Mouse (Mus musculus) liver, embryonic 16.5 days (tissue): ENCODE measurements around the gene Chrm1. TPM values are rescaled to one million over a fixed set of nuclear protein-coding genes. Genes with fewer than 3 reads are reported as not detected.
A peak's percentile ranks its signal among the peaks of the same experiment; 100 is the strongest.

ENCODE experiments used
- ATAC-seq: fragments of 200-750 bp; cut with Nextera tagmentation; 2 replicates; pipeline ENCODE4 v1.8.0; 2017; ENCODE audit warnings: low read depth, mild to moderate bottlenecking, moderate number of reproducible peaks, moderate library complexity
- H3K27ac ChIP-seq: fragments of 300-500 bp; sonication (generic); 2 replicates; pipeline ENCODE4 v1.5.1; 2014; ENCODE audit warnings: mild to moderate bottlenecking, low read length
- H3K27me3 ChIP-seq: fragments of 300-500 bp; sonication (generic); 2 replicates; pipeline ENCODE4 v1.6.1; 2014; ENCODE audit warnings: low read depth, low read length, mixed read lengths; ENCODE audit not compliant: control insufficient read depth, insufficient read depth
- H3K36me3 ChIP-seq: fragments of 300-500 bp; sonication (generic); 2 replicates; pipeline ENCODE4 v1.6.1; 2014; ENCODE audit warnings: mild to moderate bottlenecking; ENCODE audit not compliant: control insufficient read depth, insufficient read depth
- H3K4me1 ChIP-seq: fragments of 300-500 bp; sonication (generic); 2 replicates; pipeline ENCODE4 v1.6.1; 2014; ENCODE audit warnings: low read depth, low read length, mixed read lengths; ENCODE audit not compliant: control insufficient read depth
- H3K4me2 ChIP-seq: fragments of 300-500 bp; sonication (generic); 2 replicates; pipeline ENCODE4 v1.6.1; 2014; ENCODE audit warnings: low read depth, low read length, mixed read lengths
- H3K4me3 ChIP-seq: fragments of 300-500 bp; sonication (generic); 2 replicates; pipeline ENCODE4 v1.5.1; 2014; ENCODE audit warnings: low read depth, mild to moderate bottlenecking, low read length
- H3K9ac ChIP-seq: fragments of 300-500 bp; sonication (generic); 2 replicates; pipeline ENCODE4 v1.6.1; 2014; ENCODE audit warnings: low read depth, low read length
- H3K9me3 ChIP-seq: fragments of 300-500 bp; sonication (generic); replicated peaks from 2 replicates; pipeline ENCODE4 v1.6.1; 2016; ENCODE audit warnings: low read length; ENCODE audit not compliant: control insufficient read depth
- WGBS: fragments of 180-500 bp; shearing (Covaris S2); extraction: QIAGEN DNeasy Blood & Tissue Kit; methylation state at CpG from one replicate; pipeline ENCODE4 v1.1.7; 2014; ENCODE audit not compliant: insufficient replicate concordance; 5-methylcytosine and 5-hydroxymethylcytosine counted together
- polyA plus RNA-seq: library from polyadenylated mRNA; unstranded; fragments of >200 nt; fragmentation: Nextera tagmentation; extraction: Ambion mirVana; gene quantifications from 2 replicates; pipeline ENCODE4 v1.2.1, GENCODE M21; 2015

Gene Chrm1
- polyA plus RNA-seq, 1 experiment from 2014 or later = not detected

DNA sequence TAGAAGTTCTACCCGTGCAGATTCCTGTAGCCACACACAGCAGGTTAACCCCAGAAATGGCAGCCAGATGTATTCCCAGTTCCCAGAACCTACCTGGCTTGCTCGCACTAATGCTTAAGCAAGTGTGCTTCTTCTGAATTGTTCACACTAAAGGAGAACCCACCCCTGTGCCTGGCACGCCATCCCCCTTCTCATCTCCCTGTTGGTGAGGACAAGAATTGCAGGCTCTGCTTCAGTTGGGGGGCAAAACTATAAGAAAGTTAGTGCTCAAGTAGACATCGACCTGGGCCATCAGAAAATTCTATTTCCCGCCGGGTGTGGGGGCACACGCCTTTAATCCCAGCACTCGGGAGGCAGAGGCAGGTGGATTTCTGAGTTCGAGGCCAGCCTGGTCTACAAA lies 36.1 kb downstream of the Chrm1 start:
- Histone ChIP-seq H3K36me3 (no peaks in the 10 kb centered on the region), H3K9ac (no peak overlapping the region), H3K4me2 (no peak overlapping the region), H3K27ac (no peak overlapping the region), H3K9me3 (no peaks in the 10 kb centered on the region), H3K4me1 (peaks cover 11% of the 10 kb centered on the region), H3K27me3 (no peaks in the 10 kb centered on the region), H3K4me3 (no peak overlapping the region)
- 56% methylated on average over 9 of the region's 9 CpGs for WGBS
- no peak for ATAC-seq

DNA sequence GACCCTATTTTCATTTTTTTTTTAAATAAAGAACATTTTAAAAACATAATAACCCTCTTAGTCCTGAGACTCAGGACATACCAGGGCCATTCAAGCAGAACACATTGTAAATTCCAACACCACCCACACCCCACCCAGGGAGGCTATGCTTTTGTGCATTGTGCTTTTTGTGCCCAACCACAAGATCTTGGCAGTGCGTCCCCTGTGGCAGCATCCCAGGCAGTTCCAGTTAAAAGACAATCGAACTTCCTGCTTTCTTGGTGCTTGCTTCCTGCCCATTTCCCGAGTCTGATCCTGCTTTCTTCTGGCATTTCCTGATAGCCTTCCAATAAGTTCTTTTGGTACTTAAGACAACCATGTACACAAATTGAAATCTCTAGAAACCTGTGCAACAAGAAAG lies 38.9 kb downstream of the Chrm1 start:
- no peak for ATAC-seq
- WGBS = 32% methylated on average over 3 of the region's 3 CpGs

DNA sequence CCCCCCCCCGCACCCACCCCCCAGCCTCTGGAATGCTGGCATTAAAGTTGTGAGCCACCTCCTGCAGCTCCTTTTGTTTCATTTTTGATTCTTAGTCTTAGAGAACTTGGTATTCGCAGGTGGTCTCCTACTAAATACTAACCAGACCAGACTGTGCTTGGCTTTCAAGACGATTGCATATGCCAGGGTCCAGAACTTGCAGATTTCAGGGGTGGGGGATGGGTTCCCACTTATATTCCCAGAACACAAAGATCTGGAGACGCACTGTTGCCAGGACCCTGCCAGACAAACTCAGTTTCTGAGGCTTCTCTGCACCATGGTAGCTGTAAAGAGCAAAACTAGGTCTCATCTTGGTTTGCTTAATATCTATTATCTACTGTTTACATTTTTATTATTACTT lies 40.0 kb downstream of the Chrm1 start:
- Histone ChIP-seq H3K9ac (no peak overlapping the region), H3K4me2 (no peak overlapping the region), H3K4me1 (peaks cover 16% of the 10 kb centered on the region), H3K36me3 (peaks cover 22% of the 10 kb centered on the region), H3K27me3 (no peaks in the 10 kb centered on the region), H3K4me3 (no peak overlapping the region), H3K9me3 (no peaks in the 10 kb centered on the region), H3K27ac (no peak overlapping the region)
- WGBS = 54% methylated on average over 4 of the region's 4 CpGs
- no peak for ATAC-seq

More for the DNA sequence above, 38.9 kb downstream of the Chrm1 start:
- H3K9me3 ChIP-seq = no peaks in the 10 kb centered on the region
- H3K4me3 ChIP-seq = no peak overlapping the region
- no peak overlapping the region for H3K27ac ChIP-seq
- no peak overlapping the region for H3K4me2 ChIP-seq
- H3K27me3 ChIP-seq = no peaks in the 10 kb centered on the region
- H3K36me3 ChIP-seq = peaks cover 11% of the 10 kb centered on the region
- peaks cover 6% of the 10 kb centered on the region for H3K4me1 ChIP-seq
- no peak overlapping the region for H3K9ac ChIP-seq

DNA sequence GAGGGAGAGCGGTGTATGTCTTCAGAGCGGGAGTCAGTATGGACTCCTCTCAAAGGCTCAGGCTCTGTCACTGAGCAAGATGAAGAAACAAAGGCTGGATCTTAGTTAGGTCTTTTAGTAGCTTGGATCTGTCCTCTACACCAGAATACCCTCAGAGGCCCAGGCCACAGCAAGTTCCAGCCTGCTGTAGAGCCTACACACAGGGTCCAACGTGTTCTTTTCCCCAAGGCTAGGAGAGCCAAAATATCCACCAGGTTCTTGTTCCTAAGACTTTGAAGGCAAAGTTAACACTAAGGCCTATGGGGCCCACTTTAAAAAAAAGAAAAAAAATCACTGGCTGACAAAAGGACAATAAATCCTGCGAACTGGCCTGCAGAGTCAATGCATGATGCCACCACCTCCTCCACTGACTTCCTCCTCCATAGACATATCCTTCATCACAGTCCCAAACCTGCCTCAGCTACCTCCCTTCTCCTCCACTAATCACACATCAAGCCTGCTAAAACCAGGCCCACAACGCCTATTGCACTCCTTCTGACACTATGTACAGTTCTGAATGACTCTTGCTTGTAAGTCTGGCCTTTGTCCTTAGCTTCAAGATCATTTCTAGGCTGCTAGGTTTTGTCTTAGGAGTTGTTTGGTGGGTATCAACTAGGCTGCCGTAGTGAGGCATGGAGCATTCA lies 41.6 kb downstream of the Chrm1 start:
- WGBS = 71% methylated on average over 6 of the region's 6 CpGs

DNA sequence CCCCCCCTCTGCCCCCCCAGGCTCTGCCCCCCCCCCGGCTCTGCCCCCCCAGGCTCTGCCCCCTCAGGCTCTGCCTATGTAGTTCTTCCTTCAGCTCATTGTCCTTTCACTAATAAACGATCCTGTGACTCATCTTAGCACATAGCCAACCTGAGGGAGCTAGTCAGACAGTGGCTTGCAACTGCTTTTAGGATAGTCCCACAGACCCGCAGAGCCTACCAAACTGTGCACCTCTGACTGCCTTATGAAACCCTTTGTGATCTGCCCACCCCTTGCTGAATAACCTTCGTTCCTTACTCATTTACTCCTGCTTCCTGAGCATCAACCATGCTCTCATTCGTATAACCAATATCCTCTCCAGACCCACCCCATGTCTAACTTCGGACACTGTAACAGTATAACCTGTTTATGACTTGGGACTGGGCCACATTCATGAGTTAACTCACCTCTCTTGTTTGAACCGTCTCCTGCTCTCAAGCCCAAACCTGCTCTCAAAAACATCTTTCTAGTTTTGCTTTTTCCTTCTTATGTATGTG lies 42.6 kb downstream of the Chrm1 start:
- Histone ChIP-seq H3K4me2 (no peak overlapping the region), H3K9me3 (no peaks in the 10 kb centered on the region), H3K9ac (no peak overlapping the region), H3K4me3 (no peak overlapping the region), H3K4me1 (peaks cover 38% of the 10 kb centered on the region), H3K27me3 (no peaks in the 10 kb centered on the region), H3K36me3 (peaks cover 48% of the 10 kb centered on the region), H3K27ac (0 out of 2 replicates have a peak overlapping the region, but pooled peaks have one; percentile 8)
- ATAC-seq = no peak
- WGBS = 74% methylated on average over 7 of the region's 7 CpGs

More for the DNA sequence above, 41.6 kb downstream of the Chrm1 start:
- ATAC-seq = no peak
- Histone ChIP-seq H3K4me2 (no peak overlapping the region), H3K9ac (no peak overlapping the region), H3K36me3 (peaks cover 38% of the 10 kb centered on the region), H3K4me3 (no peak overlapping the region), H3K27ac (peak overlapping the region; percentile 7; the same call in 1 of the 2 replicates), H3K4me1 (peaks cover 30% of the 10 kb centered on the region), H3K27me3 (no peaks in the 10 kb centered on the region), H3K9me3 (no peaks in the 10 kb centered on the region)

DNA sequence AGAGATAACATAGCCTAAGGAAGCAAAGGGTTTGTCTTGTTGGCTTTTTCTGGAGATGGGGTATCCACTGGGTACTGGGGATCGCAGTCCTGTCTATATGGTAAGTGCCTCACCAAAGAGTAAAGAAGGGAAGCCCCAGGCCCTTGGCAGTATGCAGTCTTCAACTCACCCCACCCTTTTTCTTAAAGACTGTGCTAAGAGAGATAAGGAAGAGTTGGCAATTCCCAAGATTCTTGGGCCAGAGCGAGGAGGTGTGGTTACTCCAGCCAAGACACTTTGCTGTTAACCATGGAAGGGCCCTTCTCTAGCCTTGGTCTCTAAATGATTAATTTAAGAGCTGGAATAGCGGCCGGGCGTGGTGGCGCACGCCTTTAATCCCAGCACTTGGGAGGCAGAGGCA lies 43.3 kb downstream of the Chrm1 start:
- peak; percentile 59 for ATAC-seq
- H3K27me3 ChIP-seq = no peaks in the 10 kb centered on the region
- H3K4me1 ChIP-seq = peaks cover 43% of the 10 kb centered on the region
- no peak overlapping the region for H3K4me3 ChIP-seq
- 0 out of 2 replicates have a peak overlapping the region, but pooled peaks have one; percentile 8 for H3K27ac ChIP-seq
- WGBS = 77% methylated on average over 7 of the region's 7 CpGs
- no peaks in the 10 kb centered on the region for H3K9me3 ChIP-seq
- H3K4me2 ChIP-seq = no peak overlapping the region
- no peak overlapping the region for H3K9ac ChIP-seq
- peaks cover 55% of the 10 kb centered on the region for H3K36me3 ChIP-seq

DNA sequence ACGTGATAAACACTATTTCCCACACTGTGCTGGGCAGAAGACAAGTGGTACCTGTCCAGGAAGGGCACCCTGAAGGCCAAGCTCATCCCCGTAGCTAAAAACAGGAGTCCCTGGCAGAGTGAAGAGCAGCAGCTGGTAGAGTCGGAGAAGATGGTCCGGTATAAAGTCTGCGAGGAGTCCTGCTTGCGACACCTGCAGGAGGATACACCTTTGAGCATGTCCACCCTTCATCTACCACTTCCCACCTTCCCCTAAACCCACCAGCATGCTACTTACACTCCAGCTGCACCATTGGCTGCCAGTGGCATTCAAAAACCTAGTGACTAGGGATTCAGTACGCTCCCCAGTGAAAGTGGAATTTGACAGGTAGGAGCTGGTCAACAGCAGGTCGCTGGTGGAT lies 45.4 kb downstream of the Chrm1 start:
- no peaks in the 10 kb centered on the region for H3K27me3 ChIP-seq
- peaks cover 47% of the 10 kb centered on the region for H3K4me1 ChIP-seq
- H3K4me2 ChIP-seq = no peak overlapping the region
- no peak overlapping the region for H3K9ac ChIP-seq
- H3K36me3 ChIP-seq = peaks cover 62% of the 10 kb centered on the region
- no peak overlapping the region for H3K27ac ChIP-seq
- H3K4me3 ChIP-seq = no peak overlapping the region
- no peak for ATAC-seq
- 88% methylated on average over 8 of the region's 8 CpGs for WGBS
- H3K9me3 ChIP-seq = no peaks in the 10 kb centered on the region

DNA sequence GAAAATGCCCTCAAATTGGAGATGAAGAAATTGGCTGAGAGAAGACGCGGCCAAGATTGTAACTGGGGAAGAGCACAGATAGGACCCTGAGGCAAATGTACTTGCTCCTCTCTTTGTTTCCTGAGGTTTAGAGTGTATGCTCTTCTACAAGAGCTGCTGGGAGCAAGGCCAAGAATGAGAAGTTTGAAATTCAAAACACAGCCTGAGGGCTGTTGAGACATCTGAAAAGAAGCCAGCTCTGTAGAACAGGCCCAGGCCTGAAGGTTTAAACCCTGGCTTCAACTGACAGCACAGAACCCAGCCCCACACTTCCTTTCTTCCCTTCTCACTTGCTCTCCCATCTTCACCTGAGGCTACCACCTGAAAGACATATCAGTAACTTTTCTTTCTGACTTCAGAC lies 46.5 kb downstream of the Chrm1 start:
- WGBS = 96% methylated on average over 2 of the region's 2 CpGs
- H3K9ac ChIP-seq = peak overlapping the region; percentile 19; the same call in 1 of the 2 replicates
- no peaks in the 10 kb centered on the region for H3K9me3 ChIP-seq
- no peak for ATAC-seq
- peak overlapping the region; percentile 58 for H3K4me2 ChIP-seq
- no peaks in the 10 kb centered on the region for H3K27me3 ChIP-seq
- no peak overlapping the region for H3K27ac ChIP-seq
- H3K36me3 ChIP-seq = peaks cover 62% of the 10 kb centered on the region
- H3K4me3 ChIP-seq = peak overlapping the region; percentile 88; the same call in 1 of the 2 replicates
- H3K4me1 ChIP-seq = peaks cover 51% of the 10 kb centered on the region

DNA sequence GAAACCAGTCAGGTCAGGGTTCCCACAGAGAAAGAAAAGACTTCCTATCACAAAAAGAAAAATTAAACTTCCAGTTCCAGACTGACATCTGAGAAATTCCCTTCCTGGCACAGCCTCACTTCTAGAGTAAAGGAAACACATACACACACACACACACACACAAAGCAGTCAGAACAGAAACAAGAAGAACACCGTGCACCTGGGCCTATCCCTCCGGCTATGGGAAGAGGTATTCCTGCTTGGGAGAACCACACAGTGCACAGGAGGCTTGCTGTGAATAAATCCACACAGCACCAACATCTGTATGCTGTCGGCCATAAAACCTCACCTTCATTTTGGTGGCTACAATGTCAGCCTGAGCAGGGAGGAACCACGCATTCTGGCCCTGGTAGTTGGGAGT lies 47.9 kb downstream of the Chrm1 start:
- peak overlapping the region; percentile 58 for H3K4me2 ChIP-seq
- H3K27me3 ChIP-seq = no peaks in the 10 kb centered on the region
- H3K9me3 ChIP-seq = no peaks in the 10 kb centered on the region
- H3K9ac ChIP-seq = peak overlapping the region; percentile 95
- H3K27ac ChIP-seq = peak overlapping the region; percentile 92
- WGBS = 59% methylated on average over 4 of the region's 4 CpGs
- peaks cover 60% of the 10 kb centered on the region for H3K36me3 ChIP-seq
- peak overlapping the region; percentile 88 for H3K4me3 ChIP-seq
- peaks cover 63% of the 10 kb centered on the region for H3K4me1 ChIP-seq
- no peak for ATAC-seq
